Mouse (Mus musculus): ENCODE data around the gene Hagh.

- TF ChIP-seq CTCF (IDR thresholded peaks at IDR 0.05; ENCODE audit: low read depth, low read length) = no peak
- no peak for TF ChIP-seq GATA2 (IDR thresholded peaks at IDR 0.05; ENCODE audit: borderline replicate concordance, low read depth, low read length)
- TF ChIP-seq GATA1 (IDR thresholded peaks at IDR 0.05; ENCODE audit: borderline replicate concordance, low read length) = no peak
- TF ChIP-seq POLR2AphosphoS5 (IDR thresholded peaks at IDR 0.05; ENCODE audit: insufficient replicate concordance, low read depth, low read length) = no peak
These were observed 51.4 kb downstream of the Hagh start for GRCm38 (mm10) chr17:24891321-24891720.

Data from G1E (cell line).